Mouse (Mus musculus): Measurements from ENCODE around the gene Galns.

Galns gene

GRCm38 (mm10) chr8:122611295-122612133, at the start of gene Galns, which contains the start of gene Trappc2l:
Galns (minus strand) TSS chr8:122611463.
Trappc2l (plus strand) TSS chr8:122611640.
- DNase-seq (ENCODE audit: low spot score in 2 of 2), result peak; percentile 94 to 96

GRCm38 (mm10) chr8:122660022-122660421, 48.8 kb upstream of the Galns start:
- DNase-seq (ENCODE audit: low spot score in 2 of 2), result no peak

- DNase-seq (ENCODE audit: low spot score in 2 of 2), result no peak
Measured at GRCm38 (mm10) chr8:122658807-122659160, 47.5 kb upstream of the Galns start.

- DNase-seq (ENCODE audit: low spot score in 2 of 2), result no peak
Measured at GRCm38 (mm10) chr8:122658149-122658806, 47.0 kb upstream of the Galns start.

GRCm38 (mm10) chr8:122656056-122656999, 45.1 kb upstream of the Galns start:
- peak; percentile 73 to 89 for DNase-seq (ENCODE audit: low spot score in 2 of 2)

GRCm38 (mm10) chr8:122654768-122655167, 43.5 kb upstream of the Galns start:
- DNase-seq (ENCODE audit: low spot score in 2 of 2), result peak; percentile 80 to 85

- DNase-seq (ENCODE audit: low spot score in 2 of 2), result no peak
Measured at GRCm38 (mm10) chr8:122652643-122653042, 41.4 kb upstream of the Galns start.

- DNase-seq (ENCODE audit: low spot score in 2 of 2), result peak; percentile 74 to 77
Measured at GRCm38 (mm10) chr8:122651326-122651921, 40.2 kb upstream of the Galns start.

- DNase-seq (ENCODE audit: low spot score in 2 of 2), result no peak
Measured at GRCm38 (mm10) chr8:122648192-122648970, 37.1 kb upstream of the Galns start.

- no peak for DNase-seq (ENCODE audit: low spot score in 2 of 2)
Measured at GRCm38 (mm10) chr8:122646337-122646736, 35.1 kb upstream of the Galns start.

- no peak for DNase-seq (ENCODE audit: low spot score in 2 of 2)
Measured at GRCm38 (mm10) chr8:122644175-122644954, 33.1 kb upstream of the Galns start.

GRCm38 (mm10) chr8:122642071-122642470, 30.8 kb upstream of the Galns start:
- DNase-seq (ENCODE audit: low spot score in 2 of 2), result peak in 1 of 2 experiments; percentile 71

- no peak for DNase-seq (ENCODE audit: low spot score in 2 of 2)
Measured at GRCm38 (mm10) chr8:122641406-122641805, 30.1 kb upstream of the Galns start.

- DNase-seq (ENCODE audit: low spot score in 2 of 2), result no peak
Measured at GRCm38 (mm10) chr8:122640825-122641224, 29.6 kb upstream of the Galns start.

- peak; percentile 88 to 90 for DNase-seq (ENCODE audit: low spot score in 2 of 2)
Measured at GRCm38 (mm10) chr8:122639521-122640248, 28.4 kb upstream of the Galns start.

- no peak for DNase-seq (ENCODE audit: low spot score in 2 of 2)
Measured at GRCm38 (mm10) chr8:122638601-122639000, 27.3 kb upstream of the Galns start.

- no peak for DNase-seq (ENCODE audit: low spot score in 2 of 2)
Measured at GRCm38 (mm10) chr8:122637230-122637629, 26.0 kb upstream of the Galns start.

- peak; percentile 68 to 71 for DNase-seq (ENCODE audit: low spot score in 2 of 2)
Measured at GRCm38 (mm10) chr8:122636803-122637175, 25.5 kb upstream of the Galns start.

All from heart, adult 9 months (tissue).